Mouse (Mus musculus) MEL (cell line): ENCODE results near the gene Zc3hav1l. TPM values are rescaled to one million over a fixed set of nuclear protein-coding genes. Genes with fewer than 3 reads are reported as not detected.

Experiments used
- DNase-seq: peaks from one replicate; pipeline ENCODE4 v3.0.0; 2011; ENCODE audit warnings: low read depth, low spot score
- H3K27ac ChIP-seq: 2 replicates; pipeline ENCODE4 v1.5.1; 2012; ENCODE audit warnings: low read depth, mild to moderate bottlenecking, control low read depth, low read length, moderate library complexity; ENCODE audit not compliant: control insufficient read depth
- H3K27me3 ChIP-seq, 2 experiments: fragments of 150-350 bp in 1 of 2; sonication (generic) in 1 of 2; 2 replicates each; pipeline ENCODE4 v1.6.1; 2012; ENCODE audit warnings: low read length in 2 of 2, mild to moderate bottlenecking in 2 of 2, improper control_type of control experiment in 1 of 2, moderate library complexity in 1 of 2; ENCODE audit not compliant: insufficient read depth in 2 of 2, control insufficient read depth in 1 of 2
- H3K36me3 ChIP-seq, 2 experiments: 2 replicates each; pipeline ENCODE4 v1.6.1; 2012 to 2014; ENCODE audit warnings: low read length in 2 of 2, improper control_type of control experiment in 1 of 2, inconsistent platforms in 1 of 2, mild to moderate bottlenecking in 1 of 2; ENCODE audit not compliant: insufficient read depth in 2 of 2, control insufficient read depth in 1 of 2
- H3K4me1 ChIP-seq, 2 experiments: fragments of 150-350 bp in 1 of 2; sonication (generic) in 1 of 2; 2 replicates each; pipeline ENCODE4 v1.6.1; 2012; ENCODE audit warnings: low read length in 2 of 2, improper control_type of control experiment in 1 of 2, mild to moderate bottlenecking in 1 of 2; ENCODE audit not compliant: insufficient read depth in 2 of 2, control insufficient read depth in 1 of 2
- H3K4me3 ChIP-seq, 2 experiments: fragments of 150-350 bp in 1 of 2; sonication (generic) in 1 of 2; 2 replicates each; pipeline ENCODE4 v1.5.1; 2012; ENCODE audit warnings: low read depth in 2 of 2, low read length in 2 of 2, mild to moderate bottlenecking in 2 of 2, moderate library complexity in 2 of 2, control low read depth in 1 of 2, improper control_type of control experiment in 1 of 2; ENCODE audit not compliant: control insufficient read depth in 1 of 2, insufficient read depth in 1 of 2
- H3K79me2 ChIP-seq: 2 replicates; pipeline ENCODE4 v1.6.1; 2012; ENCODE audit warnings: mild to moderate bottlenecking, low read length, moderate library complexity; ENCODE audit not compliant: control insufficient read depth, poor library complexity, insufficient read depth
- H3K9ac ChIP-seq: 2 replicates; pipeline ENCODE4 v1.6.1; 2012; ENCODE audit warnings: low read depth, mild to moderate bottlenecking, control low read depth, low read length, moderate library complexity; ENCODE audit not compliant: control insufficient read depth, poor library complexity, severe bottlenecking
- H3K9me3 ChIP-seq: fragments of 150-350 bp; sonication (generic); replicated peaks from 2 replicates; pipeline ENCODE4 v1.6.1; 2012; ENCODE audit warnings: mild to moderate bottlenecking, low read length, improper control_type of control experiment, moderate library complexity; ENCODE audit not compliant: insufficient read depth
- CTCF ChIP-seq, 3 experiments: IDR thresholded peaks in 2 of 3; conservative IDR thresholded peaks in 1 of 3; 2 replicates each; pipeline ENCODE4 v1.5.1; 2011 to 2012; ENCODE audit warnings: low read length in 3 of 3, low read depth in 2 of 3, mild to moderate bottlenecking in 2 of 3, improper control_type of control experiment in 1 of 3, inconsistent platforms in 1 of 3, mixed read lengths in 1 of 3, moderate library complexity in 1 of 3; ENCODE audit not compliant: control insufficient read depth in 1 of 3, insufficient read depth in 1 of 3, poor library complexity in 1 of 3, severe bottlenecking in 1 of 3
- E2F4 ChIP-seq: IDR thresholded peaks from 2 replicates; pipeline ENCODE4 v1.6.1; 2011; ENCODE audit warnings: low read depth, low read length, improper control_type of control experiment, borderline replicate concordance
- ETS1 ChIP-seq: IDR thresholded peaks from 2 replicates; pipeline ENCODE4 v1.6.1; 2012; ENCODE audit warnings: low read depth, mild to moderate bottlenecking, inconsistent platforms, low read length, improper control_type of control experiment, moderate library complexity
- GATA1 ChIP-seq: IDR thresholded peaks from 2 replicates; pipeline ENCODE4 v1.6.1; 2011; ENCODE audit warnings: low read depth, low read length, improper control_type of control experiment
- HCFC1 ChIP-seq: IDR thresholded peaks from 2 replicates; pipeline ENCODE4 v1.6.1; 2012; ENCODE audit warnings: low read depth, mild to moderate bottlenecking, inconsistent platforms, low read length, improper control_type of control experiment, moderate library complexity
- MAZ ChIP-seq: IDR thresholded peaks from 2 replicates; pipeline ENCODE4 v1.6.1; 2012; ENCODE audit warnings: low read depth, mild to moderate bottlenecking, inconsistent platforms, low read length, improper control_type of control experiment
- MYC ChIP-seq: IDR thresholded peaks from 2 replicates; pipeline ENCODE4 v1.6.1; 2011; ENCODE audit warnings: low read depth, mild to moderate bottlenecking, low read length, improper control_type of control experiment, moderate library complexity
- NELFE ChIP-seq: IDR thresholded peaks from 2 replicates; pipeline ENCODE4 v1.6.1; 2011; ENCODE audit warnings: low read depth, low read length, improper control_type of control experiment
- POLR2AphosphoS5 ChIP-seq: IDR thresholded peaks from 2 replicates; pipeline ENCODE4 v1.6.1; 2012; ENCODE audit warnings: low read depth, borderline replicate concordance, mild to moderate bottlenecking, inconsistent platforms, low read length, moderate library complexity, mixed read lengths
- RAD21 ChIP-seq: IDR thresholded peaks from 2 replicates; pipeline ENCODE4 v1.6.1; 2011; ENCODE audit warnings: mild to moderate bottlenecking, low read depth, low read length, improper control_type of control experiment
- RCOR1 ChIP-seq: IDR thresholded peaks from 2 replicates; pipeline ENCODE4 v1.6.1; 2012; ENCODE audit warnings: low read depth, mild to moderate bottlenecking, inconsistent platforms, low read length, improper control_type of control experiment
- SMC3 ChIP-seq: IDR thresholded peaks from 2 replicates; pipeline ENCODE4 v1.6.1; 2011; ENCODE audit warnings: low read depth, low read length, improper control_type of control experiment
- UBTF ChIP-seq: IDR thresholded peaks from 2 replicates; pipeline ENCODE4 v1.6.1; 2012; ENCODE audit warnings: low read depth, mild to moderate bottlenecking, inconsistent platforms, low read length, improper control_type of control experiment, moderate library complexity, borderline replicate concordance; ENCODE audit not compliant: insufficient read depth
- USF1 ChIP-seq: IDR thresholded peaks from 2 replicates; pipeline ENCODE4 v1.6.1; 2014; ENCODE audit warnings: low read depth, mild to moderate bottlenecking, inconsistent platforms, low read length, improper control_type of control experiment, moderate library complexity
- USF2 ChIP-seq, 2 experiments: IDR thresholded peaks; 2 replicates each; pipeline ENCODE4 v1.6.1; 2011 to 2012; ENCODE audit warnings: improper control_type of control experiment in 2 of 2, low read length in 2 of 2, borderline replicate concordance in 1 of 2, inconsistent platforms in 1 of 2, low read depth in 1 of 2, mild to moderate bottlenecking in 1 of 2; ENCODE audit not compliant: insufficient read depth in 1 of 2
- ZC3H11A ChIP-seq: IDR thresholded peaks from 2 replicates; pipeline ENCODE4 v1.6.1; 2012; ENCODE audit warnings: low read depth, mild to moderate bottlenecking, inconsistent platforms, low read length, improper control_type of control experiment
- ZKSCAN1 ChIP-seq: IDR thresholded peaks from 2 replicates; pipeline ENCODE4 v1.6.1; 2012; ENCODE audit warnings: low read depth, mild to moderate bottlenecking, inconsistent platforms, low read length, improper control_type of control experiment, moderate library complexity
- ZMIZ1 ChIP-seq: IDR thresholded peaks from 2 replicates; pipeline ENCODE4 v1.6.1; 2012; ENCODE audit warnings: low read depth, mild to moderate bottlenecking, inconsistent platforms, low read length, improper control_type of control experiment, moderate library complexity
- polyA plus RNA-seq, 2 experiments: library from polyadenylated mRNA; stranded (reverse) in 1 of 2; unstranded in 1 of 2; fragments of >175 nt in 1 of 2; fragments of >200 nt in 1 of 2; gene quantifications; 2 replicates each; pipeline versions ENCODE4 v1.2.1 to v1.2.4; 2012; ENCODE audit warnings: low replicate concordance in 2 of 2, low read depth in 1 of 2; ENCODE audit not compliant: insufficient read length in 2 of 2, insufficient read depth in 1 of 2, missing spikeins in 1 of 2
- total RNA-seq: library from RNA; depleted of rRNA; stranded (reverse); fragments of 300-350 nt; gene quantifications from 2 replicates; pipeline ENCODE4 v1.2.3, GENCODE M21; 2012

The Zc3hav1l gene
- total and polyA plus RNA-seq, 3 experiments = 2.0 to 5.8 TPM; not detected in 1

DNA sequence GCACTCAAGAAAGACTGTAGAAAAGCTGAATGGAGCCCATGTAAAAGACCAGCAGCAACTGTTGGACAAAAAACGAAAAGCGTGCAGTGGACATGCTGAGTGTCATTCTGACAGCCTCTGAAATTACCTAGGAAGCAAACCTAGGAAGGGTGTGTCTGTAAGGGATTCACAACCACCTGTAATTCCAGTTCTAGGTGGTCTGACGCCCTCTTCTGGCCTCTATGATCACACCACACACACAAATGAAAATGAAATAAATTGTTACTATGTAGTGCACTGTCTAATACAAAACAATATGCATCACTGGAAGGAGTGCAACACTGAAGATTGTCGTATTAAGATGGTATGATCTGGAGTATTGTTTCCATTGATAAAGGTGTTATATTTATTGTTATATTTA is 37.2 kb downstream of the Zc3hav1l start:
- Histone ChIP-seq H3K4me3 (no peak overlapping the region), H3K79me2 (no peaks in the 10 kb centered on the region), H3K9ac (no peak overlapping the region), H3K4me1 (peaks cover 6 to 18% of the 10 kb centered on the region in 2 experiments), H3K27me3 (no peaks in the 10 kb centered on the region), H3K9me3 (no peaks in the 10 kb centered on the region), H3K36me3 (peaks cover 0 to 6% of the 10 kb centered on the region in 2 experiments; a peak in 2 of 4 replicates), H3K27ac (no peak overlapping the region)
- DNase-seq = no peak
- TF ChIP-seq ZC3H11A = peak; percentile 19; the same call in 1 of the 2 replicates
- TF ChIP-seq RCOR1 = no peak
- peak; percentile 37 for TF ChIP-seq RAD21
- TF ChIP-seq USF2 (IDR thresholded peaks at IDR 0.05; ENCODE audit: borderline replicate concordance in 1 of 2, insufficient read depth in 1 of 2, low read depth in 1 of 2, low read length in 2 of 2) = no peak
- TF ChIP-seq SMC3 = peak; percentile 42; the same call in 1 of the 2 replicates
- TF ChIP-seq CTCF (IDR thresholded peaks at IDR 0.05 in 2 of 3, conservative IDR thresholded peaks at IDR 0.05 in 1 of 3; ENCODE audit: control insufficient read depth in 1 of 3, insufficient read depth in 1 of 3, low read depth in 2 of 3, low read length in 3 of 3, poor library complexity in 1 of 3, severe bottlenecking in 1 of 3) = peak in 2 of 3 experiments; percentile 23 to 42; a peak in 2 of 6 replicates

DNA sequence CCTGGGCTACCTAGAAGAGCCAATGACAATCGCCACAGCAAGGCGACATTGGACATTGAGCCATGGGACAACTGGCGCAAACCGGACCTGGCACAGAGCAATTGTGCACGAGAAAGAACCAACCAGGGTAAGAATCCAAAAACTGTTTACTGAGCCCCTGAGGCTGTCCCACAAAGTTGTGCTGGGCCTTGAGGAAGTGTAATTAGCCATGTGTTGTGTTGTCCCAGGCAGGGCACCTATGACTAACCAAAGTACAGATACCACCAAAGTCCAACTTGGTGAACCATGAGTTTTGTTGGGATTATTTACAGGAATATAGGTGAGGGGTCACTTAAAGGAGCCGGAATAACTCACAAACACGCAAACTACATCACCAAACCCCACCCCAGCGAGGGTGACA is 41.6 kb downstream of the Zc3hav1l start:
- Histone ChIP-seq H3K79me2 (no peaks in the 10 kb centered on the region; the same call in 1 of the 2 replicates), H3K27me3 (no peaks in the 10 kb centered on the region), H3K27ac (no peak overlapping the region), H3K9me3 (no peaks in the 10 kb centered on the region), H3K36me3 (peaks cover 0 to 5% of the 10 kb centered on the region in 2 experiments; a peak in 2 of 4 replicates), H3K9ac (no peak overlapping the region), H3K4me3 (no peak overlapping the region), H3K4me1 (peaks cover 3 to 28% of the 10 kb centered on the region in 2 experiments; a peak in 3 of 4 replicates)
- DNase-seq = no peak
- TF ChIP-seq UBTF (no peak), HCFC1 (no peak), USF1 (no peak), NELFE (no peak), ETS1 (no peak), MAZ (no peak), ZMIZ1 (no peak), E2F4 (no peak), ZKSCAN1 (no peak), POLR2AphosphoS5 (no peak), SMC3 (no peak), GATA1 (no peak), MYC (no peak)
